Mouse (Mus musculus): ENCODE results near the gene Apol7b. TPM values are rescaled to one million over a fixed set of nuclear protein-coding genes. Genes with fewer than 3 reads are reported as not detected.

The Apol7b gene
- polyA plus RNA-seq (2014; fragmentation: Illumina TruSeq; extraction: RNeasy Lipid Tissue Mini Kit (QIAGEN cat#74804); ENCODE audit: low read depth, low replicate concordance) = not detected

DNA sequence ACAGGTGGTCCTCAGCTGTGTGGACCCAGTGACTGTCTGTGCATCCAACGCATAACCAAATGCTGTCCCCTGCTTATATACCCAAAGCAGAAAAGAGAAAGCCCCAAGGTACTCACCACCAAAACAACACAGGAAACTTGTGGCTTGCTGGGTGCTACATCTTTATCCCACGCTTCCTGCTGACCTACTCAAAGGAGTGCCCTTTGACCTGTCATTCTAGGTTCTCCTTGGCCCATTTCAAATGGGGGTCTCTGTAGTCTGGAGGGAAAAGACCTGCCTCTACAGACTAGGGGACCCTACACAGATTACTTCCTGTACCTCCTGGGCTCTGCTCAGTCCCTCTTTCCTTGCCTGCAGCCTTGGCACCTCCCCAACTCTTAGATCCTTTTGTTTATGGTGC lies at the start of gene Apol7b:
TSS of gene Apol7b (minus strand) at position 101 of the 400 bp plus-strand sequence.

DNA sequence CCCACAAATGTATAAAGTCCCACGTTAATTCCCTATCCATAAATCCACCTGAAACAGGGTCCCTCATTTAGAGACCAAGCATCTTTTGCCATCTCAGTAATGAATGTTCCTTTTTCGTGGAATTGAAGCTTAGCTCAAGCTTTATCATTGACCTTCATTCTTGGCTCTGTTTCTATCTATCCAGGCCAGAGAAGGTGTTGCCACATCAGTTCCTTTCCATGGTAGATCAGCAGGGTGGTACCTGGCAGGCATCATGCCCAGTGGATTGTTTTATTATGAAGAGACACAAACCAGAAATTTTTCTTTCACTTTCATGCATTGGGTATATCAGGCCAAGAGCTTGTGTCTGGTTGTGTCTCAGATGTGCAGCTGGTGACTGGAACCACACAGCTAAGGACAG lies 29.4 kb upstream of the Apol7b start, which contains the start of gene Apol10a:
TSS of gene Apol10a (plus strand) at position 355 of the 400 bp plus-strand sequence.

GRCm38 (mm10) chr15:77411035-77411434 lies 36.3 kb downstream of the Apol7b start, which contains the start of gene Apol9a:
Gene Apol9a (minus strand): TSS chr15:77411135.

DNA sequence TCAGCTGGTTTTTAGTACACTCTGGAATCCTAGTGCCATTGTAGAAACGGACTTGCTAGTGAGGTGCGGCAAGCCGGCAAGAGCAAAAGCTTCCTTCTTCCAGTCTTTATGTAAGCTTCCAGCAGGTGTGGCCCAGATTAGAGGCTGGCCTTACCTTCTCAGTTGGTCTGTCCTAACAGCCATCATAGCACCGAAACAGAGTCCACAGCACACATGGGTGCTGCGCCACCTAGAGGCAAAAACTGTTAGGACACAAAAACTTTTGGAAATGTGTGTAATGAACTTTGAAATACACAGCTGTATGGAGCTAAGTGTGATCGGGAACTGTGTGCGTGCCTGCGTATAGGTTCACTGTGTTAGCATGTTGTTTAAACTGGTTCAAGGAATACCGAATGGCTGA lies 48.3 kb downstream of the Apol7b start, which contains the start of gene Apol7a:
TSS of gene Apol7a (minus strand) at position 84 of the 400 bp plus-strand sequence.

Other genes with a start within 250 kb of the Apol7b start
- gene Rbfox2, start 140.5 kb downstream of the Apol7b start, polyA plus RNA-seq (2014; fragmentation: Illumina TruSeq; extraction: RNeasy Lipid Tissue Mini Kit (QIAGEN cat#74804); ENCODE audit: low read depth, low replicate concordance) = 72.9 TPM
- gene Apol7a, start 48.4 kb downstream of the Apol7b start, polyA plus RNA-seq (2014; fragmentation: Illumina TruSeq; extraction: RNeasy Lipid Tissue Mini Kit (QIAGEN cat#74804); ENCODE audit: low read depth, low replicate concordance) = 0.45 TPM
- 1.0 TPM for gene Apol9a, start 36.4 kb downstream of the Apol7b start, polyA plus RNA-seq (2014; fragmentation: Illumina TruSeq; extraction: RNeasy Lipid Tissue Mini Kit (QIAGEN cat#74804); ENCODE audit: low read depth, low replicate concordance)
- not detected for gene Apol10a, start 29.6 kb upstream of the Apol7b start, polyA plus RNA-seq (2014; fragmentation: Illumina TruSeq; extraction: RNeasy Lipid Tissue Mini Kit (QIAGEN cat#74804); ENCODE audit: low read depth, low replicate concordance)
- not detected for gene Apol11a, start 60.8 kb upstream of the Apol7b start, polyA plus RNA-seq (2014; fragmentation: Illumina TruSeq; extraction: RNeasy Lipid Tissue Mini Kit (QIAGEN cat#74804); ENCODE audit: low read depth, low replicate concordance)
- gene Apol7c, start 85.8 kb upstream of the Apol7b start, polyA plus RNA-seq (2014; fragmentation: Illumina TruSeq; extraction: RNeasy Lipid Tissue Mini Kit (QIAGEN cat#74804); ENCODE audit: low read depth, low replicate concordance) = not detected
- gene 1700025B11Rik, start 114.4 kb upstream of the Apol7b start, polyA plus RNA-seq (2014; fragmentation: Illumina TruSeq; extraction: RNeasy Lipid Tissue Mini Kit (QIAGEN cat#74804); ENCODE audit: low read depth, low replicate concordance) = not detected
- 5.3 TPM for gene Apol10b, start 148.6 kb upstream of the Apol7b start, polyA plus RNA-seq (2014; fragmentation: Illumina TruSeq; extraction: RNeasy Lipid Tissue Mini Kit (QIAGEN cat#74804); ENCODE audit: low read depth, low replicate concordance)
- not detected for gene Gm36245, start 151.8 kb upstream of the Apol7b start, polyA plus RNA-seq (2014; fragmentation: Illumina TruSeq; extraction: RNeasy Lipid Tissue Mini Kit (QIAGEN cat#74804); ENCODE audit: low read depth, low replicate concordance)
- gene Apol11b, start 195.8 kb upstream of the Apol7b start, polyA plus RNA-seq (2014; fragmentation: Illumina TruSeq; extraction: RNeasy Lipid Tissue Mini Kit (QIAGEN cat#74804); ENCODE audit: low read depth, low replicate concordance) = 0.39 TPM